ENCODE assay signal across 8 mouse cellular contexts in the genomic region with DNA sequence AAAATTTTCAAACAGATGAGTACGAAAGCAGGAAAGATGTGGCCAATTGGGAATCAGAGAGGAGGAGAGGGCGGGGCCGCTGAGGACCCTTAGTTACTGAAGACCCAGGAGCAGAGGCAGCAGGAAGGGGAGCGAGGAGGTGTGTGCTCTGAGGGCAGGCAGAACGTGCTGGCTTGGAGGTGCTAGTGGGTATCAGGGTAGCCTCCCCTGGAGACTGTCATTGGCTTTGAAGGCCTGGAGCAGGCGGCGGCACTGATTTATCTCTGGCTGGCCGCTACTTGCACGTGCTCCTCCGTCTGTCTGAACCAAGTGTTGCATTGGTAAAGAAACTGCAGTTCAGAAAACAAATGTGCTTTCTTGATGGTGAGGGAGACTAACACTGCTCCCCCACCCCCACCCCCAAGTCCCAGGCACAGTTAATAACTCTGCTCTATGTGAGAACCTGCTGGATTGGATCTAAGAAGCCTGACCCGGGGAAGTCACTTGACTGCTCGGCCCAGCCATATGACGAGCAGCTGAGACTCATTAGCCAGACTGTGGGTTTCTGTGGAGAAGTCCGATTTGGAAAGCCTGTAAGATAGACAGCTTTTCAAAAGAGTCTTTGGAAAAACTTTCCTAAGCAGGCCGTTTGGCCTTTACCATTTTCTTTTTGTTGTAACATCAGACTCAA. TPM values are rescaled to one million over a fixed set of nuclear protein-coding genes. Genes with fewer than 3 reads are reported as not detected.
DNase-seq lines count a peak whose midpoint lies in the region; ATAC-seq and TF ChIP-seq lines count a peak whose summit lies in the region.
"Had no signal": no experiment of that assay in that cellular context is flagged by ENCODE, and none has a peak within 500 bp of the region (broad histone marks: within the 10 kb centered on the region; RNA-seq: fewer than 3 reads in every experiment).

No protein-coding gene starts in this region.

- H3K9me3 ChIP-seq in E14TG2a.4 (ENCODE audit: low read length) = peaks cover 3% of the 10 kb centered on the region; the same call in 1 of the 2 replicates
- H3K9me3 ChIP-seq in limb, embryonic 13.5 days = no peaks in the 10 kb centered on the region
- H3K9me3 ChIP-seq: liver, embryonic 15.5 days had no signal

- H3K27ac ChIP-seq in limb, embryonic 13.5 days = peak overlapping the region; percentile 39; the same call in 1 of the 2 replicates
- H3K27ac ChIP-seq: liver, embryonic 15.5 days had no signal

- no peaks in the 10 kb centered on the region for H3K27me3 ChIP-seq in E14TG2a.4 (ENCODE audit: insufficient read depth, low read length)
- no peaks in the 10 kb centered on the region for H3K27me3 ChIP-seq in limb, embryonic 13.5 days
- H3K27me3 ChIP-seq: liver, embryonic 15.5 days had no signal

- peak overlapping the region; percentile 64 for H3K4me2 ChIP-seq in limb, embryonic 13.5 days (replicated peaks)
- H3K4me2 ChIP-seq: liver, embryonic 15.5 days had no signal

- ATAC-seq in limb, embryonic 13.5 days (ENCODE audit: low FRiP score, low read depth) = 0 out of 2 replicates have a peak, but pooled peaks have one; percentile 53
- no peak for ATAC-seq in megakaryocyte, adult 5-6 weeks (ENCODE audit: poor library complexity, severe bottlenecking)

- H3K4me3 ChIP-seq in E14TG2a.4 (replicated peaks; ENCODE audit: low read length) = peak overlapping the region; percentile 55
- H3K4me3 ChIP-seq in limb, embryonic 13.5 days = peak overlapping the region; percentile 25
- H3K4me3 ChIP-seq: liver, embryonic 15.5 days had no signal

- H3K36me3 ChIP-seq in E14TG2a.4 (ENCODE audit: insufficient read depth, low read length) = no peaks in the 10 kb centered on the region
- H3K36me3 ChIP-seq in limb, embryonic 13.5 days = no peaks in the 10 kb centered on the region
- H3K36me3 ChIP-seq: liver, embryonic 15.5 days had no signal

- peak overlapping the region; percentile 59 for H3K9ac ChIP-seq in limb, embryonic 13.5 days
- H3K9ac ChIP-seq: liver, embryonic 15.5 days had no signal

- H3K4me1 ChIP-seq in E14TG2a.4 (replicated peaks; ENCODE audit: low read depth, low read length) = peaks cover 63% of the 10 kb centered on the region
- H3K4me1 ChIP-seq in limb, embryonic 13.5 days = peaks cover 21% of the 10 kb centered on the region

- TF ChIP-seq CTCF in E14TG2a.4 (conservative IDR thresholded peaks at IDR 0.05; ENCODE audit: low read length) = no peak

- DNase-seq in ES-CJ7 (ENCODE audit: low read depth, low spot score) = peak; percentile 49
- peak; percentile 62 for DNase-seq in forelimb bud, embryonic 11.5 days (ENCODE audit: low read depth, low spot score)
- no peak for DNase-seq in thymus, postnatal 4 days
- no peak for DNase-seq in layer of hippocampus, postnatal 25 days (ENCODE audit: extremely low spot score in 1 of 2, low spot score in 1 of 2)

- 6% methylated on average over 15 of the region's 15 CpGs for WGBS in limb, embryonic 13.5 days

RNA-seq across cellular contexts. Expression of a gene that starts 19.1 kb away (rescaled TPM):
- polyA plus RNA-seq in limb, embryonic 13.5 days (2015; fragmentation: Nextera tagmentation; extraction: Ambion mirVana) = 8.6 and 8.8 TPM in 2 replicates
- 55.5 and 58.9 TPM in 2 replicates for total RNA-seq in megakaryocyte, adult 5-6 weeks (2015)
- total RNA-seq in megakaryocyte, adult 5-6 weeks (2017) = 154 and 155 TPM in 2 replicates
- total RNA-seq in layer of hippocampus, postnatal 25 days (2021) = 10 to 100 TPM; 11.4 to 11.9 TPM

RNA-seq across cellular contexts. Expression of a gene that starts 23.6 kb away (rescaled TPM):
- polyA plus RNA-seq in limb, embryonic 13.5 days (2015; fragmentation: Nextera tagmentation; extraction: Ambion mirVana) = 10.5 and 13.0 TPM in 2 replicates
- total RNA-seq in megakaryocyte, adult 5-6 weeks (2015) = 24.1 and 25.4 TPM in 2 replicates
- 5.1 TPM in 2 replicates for total RNA-seq in megakaryocyte, adult 5-6 weeks (2017)
- 10 to 100 TPM; 13.7 to 18.1 TPM for total RNA-seq in layer of hippocampus, postnatal 25 days (2021)

RNA-seq across cellular contexts. Expression of a gene that starts 37.9 kb away (rescaled TPM):
- polyA plus RNA-seq in limb, embryonic 13.5 days (2015; fragmentation: Nextera tagmentation; extraction: Ambion mirVana) = 0.22 TPM in 1 of 2 replicates, not detected in the other
- total RNA-seq in megakaryocyte, adult 5-6 weeks (2015) = 0.45 and 1.1 TPM in 2 replicates
- total RNA-seq in megakaryocyte, adult 5-6 weeks (2017) = 2.4 TPM in 1 of 2 replicates, not detected in the other
- 1 to 10 TPM; 3.9 to 4.6 TPM for total RNA-seq in layer of hippocampus, postnatal 25 days (2021)

RNA-seq across cellular contexts. Expression of a gene that starts 38.5 kb away (rescaled TPM):
- not detected in 2 replicates for polyA plus RNA-seq in limb, embryonic 13.5 days (2015; fragmentation: Nextera tagmentation; extraction: Ambion mirVana)
- not detected in 2 replicates for total RNA-seq in megakaryocyte, adult 5-6 weeks (2015)
- total RNA-seq in megakaryocyte, adult 5-6 weeks (2017) = not detected in 2 replicates
- 1 to 10 TPM in 1 of 2 experiments, under 1 TPM in 1; 0.42 to 1.1 TPM for total RNA-seq in layer of hippocampus, postnatal 25 days (2021)
- polyA plus RNA-seq: liver, embryonic 15.5 days had no signal

RNA-seq across cellular contexts. Expression of a gene that starts 49.5 kb away (rescaled TPM):
- 138 TPM in 2 replicates for polyA plus RNA-seq in limb, embryonic 13.5 days (2015; fragmentation: Nextera tagmentation; extraction: Ambion mirVana)
- total RNA-seq in megakaryocyte, adult 5-6 weeks (2015) = 60.7 and 64.7 TPM in 2 replicates
- 110 and 114 TPM in 2 replicates for total RNA-seq in megakaryocyte, adult 5-6 weeks (2017)
- total RNA-seq in layer of hippocampus, postnatal 25 days (2021) = 10 to 100 TPM; 61.9 to 64.8 TPM

Comparison
In these comparisons a context has a peak if more than half of its experiments do, and no peak if none do; other contexts are left out.
1. DNase-seq: peak in ES-CJ7 (single experiment) and forelimb bud, embryonic 11.5 days (single experiment); none in thymus, postnatal 4 days (single experiment) and layer of hippocampus, postnatal 25 days (0 of 2).
2. RNA of a gene that starts 19.1 kb away (total RNA-seq): 55.5 to 155 TPM in megakaryocyte, adult 5-6 weeks; 11.4 to 11.9 TPM in layer of hippocampus, postnatal 25 days; every median in the first group is over 4 times any median in the second.